Mouse (Mus musculus) neural tube, embryonic 15.5 days (tissue): ENCODE measurements around the gene Tmem101. TPM values are rescaled to one million over a fixed set of nuclear protein-coding genes. Genes with fewer than 3 reads are reported as not detected.

Experiments used
- ATAC-seq: fragments of 200-750 bp; cut with Nextera tagmentation; 2 replicates; pipeline ENCODE4 v1.8.0; 2017; ENCODE audit warnings: mild to moderate bottlenecking, moderate TSS enrichment, moderate library complexity; ENCODE audit not compliant: low FRiP score
- H3K27ac ChIP-seq: fragments of 300-500 bp; sonication (generic); replicated peaks from 2 replicates; pipeline ENCODE4 v1.5.1; 2015; ENCODE audit warnings: mild to moderate bottlenecking, inconsistent platforms
- H3K27me3 ChIP-seq: fragments of 300-500 bp; sonication (generic); replicated peaks from 2 replicates; pipeline ENCODE4 v1.6.1; 2015; ENCODE audit warnings: inconsistent platforms
- H3K36me3 ChIP-seq: fragments of 300-500 bp; sonication (generic); 2 replicates; pipeline ENCODE4 v1.6.1; 2015; ENCODE audit warnings: inconsistent platforms
- H3K4me1 ChIP-seq: fragments of 300-500 bp; sonication (generic); 2 replicates; pipeline ENCODE4 v1.6.1; 2015; ENCODE audit warnings: inconsistent platforms
- H3K4me2 ChIP-seq: fragments of 300-500 bp; sonication (generic); 2 replicates; pipeline ENCODE4 v1.6.1; 2015; ENCODE audit warnings: inconsistent platforms, mild to moderate bottlenecking, moderate library complexity
- H3K4me3 ChIP-seq: fragments of 300-500 bp; sonication (generic); replicated peaks from 2 replicates; pipeline ENCODE4 v1.5.1; 2015; ENCODE audit warnings: mild to moderate bottlenecking, inconsistent platforms
- H3K9ac ChIP-seq: fragments of 300-500 bp; sonication (generic); replicated peaks from 2 replicates; pipeline ENCODE4 v1.6.1; 2015; ENCODE audit warnings: mild to moderate bottlenecking, inconsistent platforms
- H3K9me3 ChIP-seq: fragments of 300-500 bp; sonication (generic); replicated peaks from 2 replicates; pipeline ENCODE4 v1.6.1; 2016; ENCODE audit warnings: inconsistent platforms
- WGBS: fragments of 180-500 bp; shearing (Covaris S2); methylation state at CpG from one replicate; pipeline ENCODE4 v1.1.7; 2015; ENCODE audit warnings: mixed read lengths; 5-methylcytosine and 5-hydroxymethylcytosine counted together
- polyA plus RNA-seq: library from polyadenylated mRNA; unstranded; fragments of >200 nt; fragmentation: Nextera tagmentation; extraction: Ambion mirVana; gene quantifications from 2 replicates; pipeline ENCODE4 v1.2.1, GENCODE M21; 2015

Gene Tmem101
- polyA plus RNA-seq, 1 experiment from 2014 or later: 41.5 TPM

DNA sequence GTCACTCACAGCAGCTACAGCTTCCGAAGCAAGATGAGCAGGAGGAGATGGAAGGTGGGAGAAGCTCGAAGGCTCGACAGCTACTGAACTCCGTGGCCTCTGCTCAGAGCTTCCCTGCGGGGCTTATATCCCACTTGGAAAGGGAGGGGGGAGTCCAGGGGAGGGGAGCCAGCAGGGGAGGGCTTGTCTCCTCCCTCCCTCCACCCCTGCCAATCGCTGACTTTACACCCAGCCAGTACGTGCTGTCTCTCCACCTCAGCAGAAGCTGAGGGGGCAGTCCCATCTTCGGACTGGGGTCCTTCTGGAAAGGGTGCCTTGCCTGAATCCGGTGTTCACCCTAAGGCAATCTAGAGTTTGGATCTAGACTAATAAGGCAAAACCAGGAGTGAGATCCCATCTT is 48.5 kb downstream of the Tmem101 start, which contains the start of gene Pyy:
TSS of gene Pyy (minus strand) at position 101 of the 400 bp plus-strand sequence.
- WGBS: 12% methylated on average over 9 of the region's 9 CpGs
- Histone ChIP-seq H3K36me3 (no peaks in the 10 kb centered on the region), H3K4me2 (no peak within 1 kb of the TSS), H3K4me3 (no peak within 1 kb of the TSS), H3K9ac (no peak within 1 kb of the TSS), H3K27me3 (peaks cover 70% of the 10 kb centered on the region), H3K4me1 (0 out of 2 replicates have a peak, but pooled peaks cover 3% of the 10 kb centered on the region), H3K27ac (no peak within 1 kb of the TSS), H3K9me3 (no peaks in the 10 kb centered on the region)
- no peak for ATAC-seq

GRCm38 (mm10) chr11:102106911-102107310 is 49.3 kb downstream of the Tmem101 start:
- Histone ChIP-seq H3K4me2 (no peak overlapping the region), H3K27ac (no peak overlapping the region), H3K9me3 (no peaks in the 10 kb centered on the region), H3K4me1 (0 out of 2 replicates have a peak, but pooled peaks cover 3% of the 10 kb centered on the region), H3K27me3 (peaks cover 75% of the 10 kb centered on the region), H3K36me3 (no peaks in the 10 kb centered on the region), H3K4me3 (no peak overlapping the region), H3K9ac (no peak overlapping the region)
- ATAC-seq: no peak
- WGBS: 2% methylated on average over 18 of the region's 21 CpGs

Other genes with a start within 250 kb of the Tmem101 start
- 0.23 TPM in 1 of 2 replicates, not detected in the other for gene Sost, start 189.4 kb downstream of the Tmem101 start, polyA plus RNA-seq
- gene Cfap97d1, start 172.1 kb downstream of the Tmem101 start, polyA plus RNA-seq: not detected in 2 replicates
- 26.4 and 28.9 TPM in 2 replicates for gene Dusp3, start 169.4 kb downstream of the Tmem101 start, polyA plus RNA-seq
- gene Mpp3, start 127.9 kb downstream of the Tmem101 start, polyA plus RNA-seq: 49.6 and 56.6 TPM in 2 replicates
- gene Cd300lg, start 114.9 kb downstream of the Tmem101 start, polyA plus RNA-seq: 0.64 and 0.88 TPM in 2 replicates
- gene Mpp2, start 67.9 kb downstream of the Tmem101 start, polyA plus RNA-seq: 30.4 and 31.8 TPM in 2 replicates
- 0.36 TPM in 1 of 2 replicates, not detected in the other for gene Ppy, start 55.1 kb downstream of the Tmem101 start, polyA plus RNA-seq
- 1.0 and 7.8 TPM in 2 replicates for gene Pyy, start 48.6 kb downstream of the Tmem101 start, polyA plus RNA-seq
- gene Nags, start 10.9 kb downstream of the Tmem101 start, polyA plus RNA-seq: 0.10 TPM in 1 of 2 replicates, not detected in the other
- 111 and 121 TPM in 2 replicates for gene Lsm12, start 28.9 kb upstream of the Tmem101 start, polyA plus RNA-seq
- 40.4 and 42.0 TPM in 2 replicates for gene G6pc3, start 33.2 kb upstream of the Tmem101 start, polyA plus RNA-seq
- 74.0 and 77.4 TPM in 2 replicates for gene Hdac5, start 73.8 kb upstream of the Tmem101 start, polyA plus RNA-seq
- 2.2 and 5.1 TPM in 2 replicates for gene BC030867, start 92.5 kb upstream of the Tmem101 start, polyA plus RNA-seq
- 0.10 and 0.12 TPM in 2 replicates for gene Asb16, start 112.3 kb upstream of the Tmem101 start, polyA plus RNA-seq
- gene Tmub2, start 128.5 kb upstream of the Tmem101 start, polyA plus RNA-seq: 79.8 and 83.7 TPM in 2 replicates
- gene Atxn7l3, start 140.2 kb upstream of the Tmem101 start, polyA plus RNA-seq: 27.2 and 28.1 TPM in 2 replicates
- gene Ubtf, start 163.3 kb upstream of the Tmem101 start, polyA plus RNA-seq: 68.9 and 79.5 TPM in 2 replicates
- gene Slc4a1, start 209.8 kb upstream of the Tmem101 start, polyA plus RNA-seq: 2.5 and 3.5 TPM in 2 replicates
- 111 and 138 TPM in 2 replicates for gene Rundc3a, start 237.0 kb upstream of the Tmem101 start, polyA plus RNA-seq